Comparison of ENCODE assay signal across 19 mouse cellular contexts in genomic region chr5:106471235-106472104, GRCm38 (mm10). TPM values are rescaled to one million over a fixed set of nuclear protein-coding genes. Genes with fewer than 3 reads are reported as not detected.
DNase-seq lines count a peak whose midpoint lies in the region; ATAC-seq and TF ChIP-seq lines count a peak whose summit lies in the region.
"Had no signal": no experiment of that assay in that cellular context is flagged by ENCODE, and none has a peak within 500 bp of the region (broad histone marks: within the 10 kb centered on the region; RNA-seq: fewer than 3 reads in every experiment).

No protein-coding gene starts in this region.

- H3K27ac ChIP-seq in cerebellum, adult 2 months (ENCODE audit: insufficient read depth, low read length) = no peak overlapping the region; the same call in 1 of the 2 replicates
- H3K27ac ChIP-seq in midbrain, embryonic 10.5 days (replicated peaks) = no peak overlapping the region
- H3K27ac ChIP-seq in midbrain, postnatal 0 days (ENCODE audit: low read depth, low read length) = no peak overlapping the region
- H3K27ac ChIP-seq in forebrain, embryonic 16.5 days (ENCODE audit: low read length) = no peak overlapping the region
- H3K27ac ChIP-seq in layer of hippocampus, adult 2 months = no peak overlapping the region
- H3K27ac ChIP-seq: intestine, embryonic 15.5 days; limb, embryonic 13.5 days; macrophage; stomach, embryonic 15.5 days had no signal

- peaks cover 6% of the 10 kb centered on the region; the same call in 1 of the 2 replicates for H3K4me1 ChIP-seq in cerebellum, adult 2 months (ENCODE audit: control insufficient read depth, insufficient read depth, low read length)
- peaks cover 56% of the 10 kb centered on the region for H3K4me1 ChIP-seq in midbrain, embryonic 10.5 days
- H3K4me1 ChIP-seq in midbrain, postnatal 0 days (ENCODE audit: insufficient read depth, low read length) = no peaks in the 10 kb centered on the region
- peaks cover 25% of the 10 kb centered on the region for H3K4me1 ChIP-seq in forebrain, embryonic 16.5 days (replicated peaks; ENCODE audit: control insufficient read depth, insufficient read depth, low read length)

- TF ChIP-seq CTCF in cerebellum, adult 2 months (IDR thresholded peaks at IDR 0.05; ENCODE audit: borderline replicate concordance, insufficient read depth, low read depth, low read length) = no peak
- TF ChIP-seq CTCF in midbrain, postnatal 0 days (IDR thresholded peaks at IDR 0.05) = no peak
- TF ChIP-seq CTCF in layer of hippocampus, adult 2 months (conservative IDR thresholded peaks at IDR 0.05) = no peak

- H3K36me3 ChIP-seq in midbrain, embryonic 10.5 days = no peaks in the 10 kb centered on the region
- no peaks in the 10 kb centered on the region for H3K36me3 ChIP-seq in midbrain, postnatal 0 days (ENCODE audit: insufficient read depth, low read length)
- H3K36me3 ChIP-seq in forebrain, embryonic 16.5 days (ENCODE audit: control insufficient read depth, insufficient read depth) = no peaks in the 10 kb centered on the region
- H3K36me3 ChIP-seq: intestine, embryonic 15.5 days; limb, embryonic 13.5 days; stomach, embryonic 15.5 days had no signal

- 25% methylated on average over 13 of the region's 13 CpGs for WGBS in cerebellum, adult 2 months
- 12% methylated on average over 13 of the region's 13 CpGs for WGBS in midbrain, embryonic 10.5 days
- WGBS in midbrain, postnatal 0 days = 12% methylated on average over 13 of the region's 13 CpGs
- 4% methylated on average over 13 of the region's 13 CpGs for WGBS in forebrain, embryonic 16.5 days

- ATAC-seq in midbrain, postnatal 0 days (ENCODE audit: low FRiP score) = no peak
- ATAC-seq in forebrain, embryonic 16.5 days = 0 out of 2 replicates have a peak, but pooled peaks have one; percentile 5
- ATAC-seq: intestine, embryonic 15.5 days; Patski had no signal

- no peaks in the 10 kb centered on the region for H3K9me3 ChIP-seq in midbrain, embryonic 10.5 days (replicated peaks)
- no peaks in the 10 kb centered on the region for H3K9me3 ChIP-seq in midbrain, postnatal 0 days (ENCODE audit: low read length)
- H3K9me3 ChIP-seq in forebrain, embryonic 16.5 days (ENCODE audit: control insufficient read depth, low read length) = no peaks in the 10 kb centered on the region
- H3K9me3 ChIP-seq: intestine, embryonic 15.5 days; limb, embryonic 13.5 days; stomach, embryonic 15.5 days had no signal

- H3K4me3 ChIP-seq in cerebellum, adult 2 months (replicated peaks; ENCODE audit: insufficient read depth, low read depth, low read length) = peak overlapping the region; percentile 71
- peak overlapping the region; percentile 42; the same call in 1 of the 2 replicates for H3K4me3 ChIP-seq in midbrain, embryonic 10.5 days
- no peak overlapping the region for H3K4me3 ChIP-seq in midbrain, postnatal 0 days (ENCODE audit: low read depth, low read length)
- H3K4me3 ChIP-seq in forebrain, embryonic 16.5 days (replicated peaks; ENCODE audit: low read length) = no peak overlapping the region
- H3K4me3 ChIP-seq in layer of hippocampus, adult 2 months = no peak overlapping the region
- H3K4me3 ChIP-seq: myocyte had no signal

- H3K27me3 ChIP-seq in cerebellum, adult 2 months (ENCODE audit: control insufficient read depth, insufficient read depth, low read length) = no peaks in the 10 kb centered on the region
- peaks cover 100% of the 10 kb centered on the region for H3K27me3 ChIP-seq in midbrain, embryonic 10.5 days (ENCODE audit: low read depth, poor library complexity, severe bottlenecking)
- peaks cover 23% of the 10 kb centered on the region for H3K27me3 ChIP-seq in midbrain, postnatal 0 days (ENCODE audit: insufficient read depth, low read length)
- H3K27me3 ChIP-seq in forebrain, embryonic 16.5 days (replicated peaks; ENCODE audit: control insufficient read depth, insufficient read depth, low read length) = peaks cover 62% of the 10 kb centered on the region

- H3K9ac ChIP-seq in midbrain, postnatal 0 days (replicated peaks; ENCODE audit: low read length, poor library complexity, severe bottlenecking) = no peak overlapping the region
- no peak overlapping the region for H3K9ac ChIP-seq in forebrain, embryonic 16.5 days (replicated peaks; ENCODE audit: low read depth, low read length)
- H3K9ac ChIP-seq: intestine, embryonic 15.5 days; limb, embryonic 13.5 days; stomach, embryonic 15.5 days had no signal

- peak in 1 of 2 experiments; percentile 30 for DNase-seq in cerebellum, adult 2 months
- no peak for DNase-seq in cerebellum, adult 11 months
- DNase-seq in midbrain, embryonic 10.5 days (ENCODE audit: low spot score) = peak; percentile 20
- DNase-seq in midbrain, postnatal 0 days (ENCODE audit: low spot score) = no peak
- DNase-seq in retina, postnatal 1 day = peak; percentile 91
- no peak for DNase-seq in layer of hippocampus, adult 2 months (ENCODE audit: low spot score in 2 of 2)
- DNase-seq in thymus, postnatal 14 days = no peak
- DNase-seq: kidney, postnatal 36 days; thymus, postnatal 25 days had no signal

- no peak overlapping the region for H3K4me2 ChIP-seq in midbrain, postnatal 0 days (ENCODE audit: low read depth, low read length, poor library complexity, severe bottlenecking)
- H3K4me2 ChIP-seq in forebrain, embryonic 16.5 days (ENCODE audit: low read length) = peak overlapping the region; percentile 53

- no peak for TF ChIP-seq POLR2A in cerebellum, adult 2 months (IDR thresholded peaks at IDR 0.05; ENCODE audit: borderline replicate concordance, insufficient read depth, low read length)

RNA-seq across cellular contexts. Expression of gene Barhl2, which starts 13.5 kb away (rescaled TPM):
- 33.4 and 38.4 TPM in 2 replicates for polyA plus RNA-seq in cerebellum, adult 2 months (2012; rRNA removed)
- 4.4 and 5.3 TPM in 2 replicates for polyA plus RNA-seq in midbrain, embryonic 10.5 days (2016; fragmentation: Nextera tagmentation; extraction: Ambion mirVana)
- 27.6 and 28.0 TPM in 2 replicates for total RNA-seq in midbrain, postnatal 0 days (2014; rRNA removed)
- polyA plus RNA-seq in midbrain, postnatal 0 days (2015; fragmentation: Nextera tagmentation; extraction: Ambion mirVana) = 5.7 and 6.5 TPM in 2 replicates
- polyA plus RNA-seq in forebrain, embryonic 16.5 days (2015; fragmentation: Nextera tagmentation; extraction: Ambion mirVana) = 0.47 and 1.6 TPM in 2 replicates
- total RNA-seq in layer of hippocampus, adult 2 months (2021) = not detected
- total RNA-seq: granulocyte monocyte progenitor cell, adult 5-6 weeks had no signal
- polyA plus RNA-seq: heart, postnatal 0 days; intestine, embryonic 15.5 days; limb, embryonic 13.5 days; liver, embryonic 16.5 days; macrophage; myocyte; Patski; stomach, embryonic 15.5 days had no signal

Comparison
In these comparisons a context has a peak if more than half of its experiments do, and no peak if none do; other contexts are left out.
1. DNase-seq: peak in midbrain, embryonic 10.5 days (single experiment) and retina, postnatal 1 day (single experiment); none in cerebellum, adult 11 months (single experiment), midbrain, postnatal 0 days (single experiment), layer of hippocampus, adult 2 months (0 of 2) and thymus, postnatal 14 days (single experiment).
2. H3K4me3 ChIP-seq: peak in cerebellum, adult 2 months (single experiment) and midbrain, embryonic 10.5 days (single experiment); none in midbrain, postnatal 0 days (single experiment), forebrain, embryonic 16.5 days (single experiment) and layer of hippocampus, adult 2 months (single experiment).